Mouse (Mus musculus) megakaryocyte, adult 5-6 weeks (primary cell): ENCODE data around the gene Ampd1. TPM values are rescaled to one million over a fixed set of nuclear protein-coding genes. Genes with fewer than 3 reads are reported as not detected.

ENCODE experiments used
- ATAC-seq: 2 replicates; pipeline ENCODE4 v1.8.0; 2016; ENCODE audit warnings: mild to moderate bottlenecking, inconsistent platforms; ENCODE audit not compliant: poor library complexity, severe bottlenecking
- total RNA-seq, 2 experiments: library from RNA; stranded (forward) in 1 of 2; stranded (reverse) in 1 of 2; fragments of 153-499, 151-499 nt in 1 of 2; fragments of 221-1000, 200-1000 nt in 1 of 2; gene quantifications; 2 replicates each; pipeline versions ENCODE4 v1.2.3 to v1.2.4; 2015 to 2017

The Ampd1 gene
- total RNA-seq, 2 experiments from 2014 or later = 0.44 TPM; not detected in 1

GRCm38 (mm10) chr3:103147775-103148174 is 74.0 kb downstream of the Ampd1 start:
- no peak for ATAC-seq

GRCm38 (mm10) chr3:103148941-103149340 is 75.1 kb downstream of the Ampd1 start:
- ATAC-seq = no peak

Other genes with a start within 250 kb of the Ampd1 start
- gene Sycp1, start 137.9 kb upstream of the Ampd1 start, total RNA-seq (2015) = not detected in 2 replicates
- gene Sycp1, start 137.9 kb upstream of the Ampd1 start, total RNA-seq (2017) = not detected in 2 replicates
- gene Nr1h5, start 109.9 kb upstream of the Ampd1 start, total RNA-seq (2015) = not detected in 2 replicates
- not detected in 2 replicates for gene Nr1h5, start 109.9 kb upstream of the Ampd1 start, total RNA-seq (2017)
- 62.6 and 75.0 TPM in 2 replicates for gene Sike1, start 78.3 kb upstream of the Ampd1 start, total RNA-seq (2015)
- gene Sike1, start 78.3 kb upstream of the Ampd1 start, total RNA-seq (2017) = 65.9 and 74.4 TPM in 2 replicates
- 231 and 262 TPM in 2 replicates for gene Csde1, start 53.6 kb upstream of the Ampd1 start, total RNA-seq (2015)
- 467 and 491 TPM in 2 replicates for gene Csde1, start 53.6 kb upstream of the Ampd1 start, total RNA-seq (2017)
- 75.9 and 83.9 TPM in 2 replicates for gene Nras, start 15.7 kb upstream of the Ampd1 start, total RNA-seq (2015)
- gene Nras, start 15.7 kb upstream of the Ampd1 start, total RNA-seq (2017) = 58.3 and 59.8 TPM in 2 replicates
- gene Dennd2c, start 28.6 kb downstream of the Ampd1 start, total RNA-seq (2015) = 3.4 and 5.0 TPM in 2 replicates
- 5.3 and 6.9 TPM in 2 replicates for gene Dennd2c, start 28.6 kb downstream of the Ampd1 start, total RNA-seq (2017)
- 83.8 and 85.1 TPM in 2 replicates for gene Bcas2, start 97.6 kb downstream of the Ampd1 start, total RNA-seq (2015)
- 100 and 117 TPM in 2 replicates for gene Bcas2, start 97.6 kb downstream of the Ampd1 start, total RNA-seq (2017)
- gene Trim33, start 205.3 kb downstream of the Ampd1 start, total RNA-seq (2015) = 88.5 and 89.6 TPM in 2 replicates
- gene Trim33, start 205.3 kb downstream of the Ampd1 start, total RNA-seq (2017) = 42.5 and 47.5 TPM in 2 replicates